In genomic region chr2:171994861-171995260, GRCm38 (mm10) we compare ENCODE assay signal across 18 mouse cellular contexts. TPM values are rescaled to one million over a fixed set of nuclear protein-coding genes. Genes with fewer than 3 reads are reported as not detected.
DNase-seq lines count a peak whose midpoint lies in the region; ATAC-seq and TF ChIP-seq lines count a peak whose summit lies in the region.
"Had no signal": no experiment of that assay in that cellular context is flagged by ENCODE, and none has a peak within 500 bp of the region (broad histone marks: within the 10 kb centered on the region; RNA-seq: fewer than 3 reads in every experiment).

No protein-coding gene starts in this region.

- H3K4me1 ChIP-seq in neural tube, embryonic 15.5 days, result peaks cover 8% of the 10 kb centered on the region; the same call in 1 of the 2 replicates
- no peaks in the 10 kb centered on the region for H3K4me1 ChIP-seq in stomach, postnatal 0 days (replicated peaks; ENCODE audit: control insufficient read depth, insufficient read depth)
- no peaks in the 10 kb centered on the region for H3K4me1 ChIP-seq in forebrain, embryonic 16.5 days (replicated peaks; ENCODE audit: control insufficient read depth, insufficient read depth, low read length)
- H3K4me1 ChIP-seq: stomach, embryonic 15.5 days had no signal

- no peak overlapping the region for H3K27ac ChIP-seq in neural tube, embryonic 15.5 days (replicated peaks)
- no peak overlapping the region for H3K27ac ChIP-seq in stomach, postnatal 0 days (replicated peaks)
- H3K27ac ChIP-seq in forebrain, embryonic 16.5 days (ENCODE audit: low read length), result no peak overlapping the region
- H3K27ac ChIP-seq: kidney, embryonic 15.5 days; left cerebral cortex, adult 2 months; stomach, embryonic 15.5 days had no signal

- no peaks in the 10 kb centered on the region for H3K27me3 ChIP-seq in neural tube, embryonic 15.5 days (replicated peaks)
- no peaks in the 10 kb centered on the region for H3K27me3 ChIP-seq in stomach, postnatal 0 days (ENCODE audit: control insufficient read depth, insufficient read depth, low read length)
- H3K27me3 ChIP-seq in forebrain, embryonic 16.5 days (replicated peaks; ENCODE audit: control insufficient read depth, insufficient read depth, low read length), result no peaks in the 10 kb centered on the region
- H3K27me3 ChIP-seq: kidney, embryonic 15.5 days; stomach, embryonic 15.5 days had no signal

- H3K9me3 ChIP-seq in neural tube, embryonic 15.5 days (replicated peaks), result no peaks in the 10 kb centered on the region
- no peaks in the 10 kb centered on the region for H3K9me3 ChIP-seq in stomach, postnatal 0 days (ENCODE audit: control insufficient read depth, low read length)
- H3K9me3 ChIP-seq in forebrain, embryonic 16.5 days (ENCODE audit: control insufficient read depth, low read length), result no peaks in the 10 kb centered on the region
- H3K9me3 ChIP-seq: kidney, embryonic 15.5 days; stomach, embryonic 15.5 days had no signal

- peak; percentile 4 for DNase-seq in kidney, adult 9 months
- DNase-seq in kidney, adult 11 months, result no peak
- peak; percentile 16 for DNase-seq in neural tube, embryonic 10.5 days (ENCODE audit: extremely low spot score, low spot score)
- peak; percentile 48 for DNase-seq in embryo, embryonic 11 days
- no peak for DNase-seq in stomach, postnatal 0 days (ENCODE audit: low spot score)
- DNase-seq in testis, postnatal 14 days (ENCODE audit: low spot score), result no peak
- DNase-seq: adrenal gland, postnatal 36 days; cerebellum, adult 11-12 months; liver; lung, postnatal 14 days; thymus, postnatal 4 days had no signal

- no peak for TF ChIP-seq EP300 in stomach, postnatal 0 days (optimal IDR thresholded peaks at IDR 0.05)

- no peak overlapping the region for H3K9ac ChIP-seq in neural tube, embryonic 15.5 days (replicated peaks)
- no peak overlapping the region for H3K9ac ChIP-seq in stomach, postnatal 0 days (ENCODE audit: low read length)
- H3K9ac ChIP-seq in forebrain, embryonic 16.5 days (replicated peaks; ENCODE audit: low read depth, low read length), result no peak overlapping the region
- H3K9ac ChIP-seq: kidney, embryonic 15.5 days; stomach, embryonic 15.5 days had no signal

- ATAC-seq in neural tube, embryonic 15.5 days (ENCODE audit: low FRiP score), result no peak
- no peak for ATAC-seq in stomach, postnatal 0 days (ENCODE audit: low FRiP score, low TSS enrichment)
- no peak for ATAC-seq in forebrain, embryonic 16.5 days

- peak; percentile 30 for TF ChIP-seq CTCF in stomach, postnatal 0 days (IDR thresholded peaks at IDR 0.05; ENCODE audit: low read depth)

- WGBS in neural tube, embryonic 15.5 days, result 65% methylated on average over 6 of the region's 6 CpGs
- WGBS in stomach, postnatal 0 days, result 66% methylated on average over 6 of the region's 6 CpGs
- 67% methylated on average over 6 of the region's 6 CpGs for WGBS in forebrain, embryonic 16.5 days

- no peak overlapping the region for H3K4me3 ChIP-seq in neural tube, embryonic 15.5 days (replicated peaks)
- H3K4me3 ChIP-seq in stomach, postnatal 0 days (ENCODE audit: low read depth, low read length), result no peak overlapping the region
- no peak overlapping the region for H3K4me3 ChIP-seq in forebrain, embryonic 16.5 days (replicated peaks; ENCODE audit: low read length)
- H3K4me3 ChIP-seq: kidney, embryonic 15.5 days; left cerebral cortex, adult 2 months; stomach, embryonic 15.5 days had no signal

- no peak overlapping the region for H3K4me2 ChIP-seq in neural tube, embryonic 15.5 days
- H3K4me2 ChIP-seq in stomach, postnatal 0 days (replicated peaks; ENCODE audit: low read depth), result no peak overlapping the region
- H3K4me2 ChIP-seq in forebrain, embryonic 16.5 days (ENCODE audit: low read length), result no peak overlapping the region
- H3K4me2 ChIP-seq: heart, embryonic 11.5 days; kidney, embryonic 15.5 days; stomach, embryonic 15.5 days had no signal

- no peaks in the 10 kb centered on the region for H3K36me3 ChIP-seq in neural tube, embryonic 15.5 days
- H3K36me3 ChIP-seq in stomach, postnatal 0 days (ENCODE audit: control insufficient read depth, insufficient read depth, low read length), result no peaks in the 10 kb centered on the region
- no peaks in the 10 kb centered on the region for H3K36me3 ChIP-seq in forebrain, embryonic 16.5 days (ENCODE audit: control insufficient read depth, insufficient read depth)
- H3K36me3 ChIP-seq: kidney, embryonic 15.5 days; stomach, embryonic 15.5 days had no signal

RNA-seq across cellular contexts. Expression of gene Cbln4, which starts 48.4 kb away (rescaled TPM):
- polyA plus RNA-seq in neural tube, embryonic 15.5 days (2015; fragmentation: Nextera tagmentation; extraction: Ambion mirVana), result 37.0 and 45.0 TPM in 2 replicates
- 0.22 and 0.30 TPM in 2 replicates for polyA plus RNA-seq in stomach, postnatal 0 days (2015; fragmentation: Nextera tagmentation; extraction: Ambion mirVana)
- 9.4 and 15.2 TPM in 2 replicates for polyA plus RNA-seq in forebrain, embryonic 16.5 days (2015; fragmentation: Nextera tagmentation; extraction: Ambion mirVana)
- polyA plus RNA-seq: small intestine, adult 2 months had no signal

Comparison
In these comparisons a context has a peak if more than half of its experiments do, and no peak if none do; other contexts are left out.
1. DNase-seq: peak in kidney, adult 9 months (single experiment), neural tube, embryonic 10.5 days (single experiment) and embryo, embryonic 11 days (single experiment); none in kidney, adult 11 months (single experiment), stomach, postnatal 0 days (single experiment) and testis, postnatal 14 days (single experiment).